Mouse (Mus musculus) left cerebral cortex, postnatal 14 days (tissue): ENCODE measurements around the gene Apol6. TPM values are rescaled to one million over a fixed set of nuclear protein-coding genes. Genes with fewer than 3 reads are reported as not detected.

ENCODE experiments used
- DNase-seq, 2 experiments: peaks; one replicate each; pipeline ENCODE4 v3.0.0; 2021 to 2022; ENCODE audit warnings: low spot score in 2 of 2, mixed read lengths in 1 of 2
- intact Hi-C: fragments of 180-260 bp; cut with DNase I; formaldehyde crosslinking; loops from one replicate; pipeline ENCODE4 v1.15.1; 2025
- total RNA-seq, 2 experiments: library from RNA; stranded (reverse); gene quantifications; 2 replicates each; pipeline ENCODE4 v1.2.3; 2021

Apol6 gene
- total RNA-seq, 2 experiments from 2014 or later: 0.20 to 0.40 TPM

- intact Hi-C loops: no loop called here
- no peak for DNase-seq
Measured at GRCm38 (mm10) chr15:77095216-77095615, 50.7 kb downstream of the Apol6 start.

DNA sequence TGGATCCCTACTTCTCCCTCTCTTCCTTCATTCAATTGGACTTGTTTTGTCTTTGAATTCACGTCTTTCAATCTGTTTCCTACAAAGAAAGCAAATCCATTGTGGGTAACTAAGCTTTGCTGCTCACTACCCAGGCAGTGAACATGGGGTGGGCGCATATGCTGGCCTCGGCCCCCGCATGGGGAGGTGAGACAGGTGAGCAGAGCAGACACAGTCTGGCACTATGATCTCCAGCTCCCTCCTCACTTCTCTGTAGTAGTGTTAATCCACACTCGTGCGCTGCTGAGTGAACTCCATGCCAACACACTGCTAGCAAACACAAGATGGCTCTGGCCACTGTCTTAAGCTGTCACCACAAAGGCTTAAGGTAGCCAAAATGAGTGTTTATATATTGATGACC lies 52.8 kb downstream of the Apol6 start:
- no peak for DNase-seq
- intact Hi-C loops: no loop called here

- DNase-seq: no peak
- intact Hi-C loops: no loop called here
Measured at GRCm38 (mm10) chr15:77099756-77100155, 55.2 kb downstream of the Apol6 start.

DNA sequence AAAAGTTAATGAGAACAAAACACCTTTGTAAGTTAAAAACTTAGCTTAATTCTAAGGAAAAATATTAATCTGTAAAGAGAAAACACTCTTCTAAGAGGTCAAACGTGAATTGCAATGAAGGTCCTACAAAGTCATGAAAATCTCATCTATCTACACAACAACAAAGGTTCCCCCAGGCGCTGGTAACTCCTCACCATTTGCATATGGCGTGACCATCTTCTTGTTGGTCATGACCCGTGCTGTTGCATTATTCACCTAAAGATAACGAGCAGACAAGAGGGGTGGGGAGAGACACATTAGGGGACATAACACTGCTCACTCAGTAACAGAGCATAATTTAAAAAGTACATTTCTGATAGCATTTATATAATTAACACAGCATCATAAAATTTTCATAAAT lies 58.2 kb downstream of the Apol6 start:
- DNase-seq: no peak
- intact Hi-C loops: no loop called here

- no peak for DNase-seq
- intact Hi-C loops: no loop called here
Measured at GRCm38 (mm10) chr15:77104349-77105158, 60.0 kb downstream of the Apol6 start.

GRCm38 (mm10) chr15:77105273-77105672 lies 60.7 kb downstream of the Apol6 start:
- DNase-seq: no peak
- intact Hi-C loops: no loop called here

Other genes starting within 250 kb of the Apol6 start
- gene Zfp251, start 173.3 kb upstream of the Apol6 start, total RNA-seq: 10 to 100 TPM; 57.3 to 61.0 TPM
- 1 to 10 TPM; 7.1 to 7.4 TPM for gene Zfp7, start 165.5 kb upstream of the Apol6 start, total RNA-seq
- gene Gm49527, start 165.4 kb upstream of the Apol6 start, total RNA-seq: under 1 TPM; 0.57 to 0.59 TPM
- 1 to 10 TPM; 5.9 to 6.0 TPM for gene Zfp647, start 119.3 kb upstream of the Apol6 start, total RNA-seq
- 10 to 100 TPM; 25.0 to 27.9 TPM for gene 1110038F14Rik, start 96.2 kb upstream of the Apol6 start, total RNA-seq
- not detected for gene Mb, start 5.9 kb downstream of the Apol6 start, total RNA-seq